12 mouse cellular contexts compared by ENCODE assay signal in genomic region chr14:76417346-76417745, GRCm38 (mm10). TPM values are rescaled to one million over a fixed set of nuclear protein-coding genes. Genes with fewer than 3 reads are reported as not detected.
DNase-seq lines count a peak whose midpoint lies in the region; ATAC-seq and TF ChIP-seq lines count a peak whose summit lies in the region.
"Had no signal": no experiment of that assay in that cellular context is flagged by ENCODE, and none has a peak within 500 bp of the region (broad histone marks: within the 10 kb centered on the region; RNA-seq: fewer than 3 reads in every experiment).

No protein-coding gene starts in this region.

- H3K4me2 ChIP-seq in kidney, postnatal 0 days (ENCODE audit: low read length): peak overlapping the region; percentile 88
- peak overlapping the region; percentile 88; the same call in 1 of the 2 replicates for H3K4me2 ChIP-seq in embryonic facial prominence, embryonic 15.5 days (replicated peaks)
- peak overlapping the region; percentile 99 for H3K4me2 ChIP-seq in neural tube, embryonic 13.5 days

- H3K36me3 ChIP-seq in kidney, postnatal 0 days (ENCODE audit: insufficient read depth, low read length): peaks cover 8% of the 10 kb centered on the region; the same call in 1 of the 2 replicates
- peaks cover 20% of the 10 kb centered on the region for H3K36me3 ChIP-seq in embryonic facial prominence, embryonic 15.5 days
- H3K36me3 ChIP-seq in neural tube, embryonic 13.5 days: peaks cover 28% of the 10 kb centered on the region

- H3K4me1 ChIP-seq in kidney, postnatal 0 days (replicated peaks; ENCODE audit: insufficient read depth, low read length): peaks cover 32% of the 10 kb centered on the region
- peaks cover 51% of the 10 kb centered on the region for H3K4me1 ChIP-seq in embryonic facial prominence, embryonic 15.5 days
- peaks cover 64% of the 10 kb centered on the region for H3K4me1 ChIP-seq in neural tube, embryonic 13.5 days (replicated peaks)

- H3K27me3 ChIP-seq in kidney, postnatal 0 days (ENCODE audit: insufficient read depth, low read length): no peaks in the 10 kb centered on the region
- no peaks in the 10 kb centered on the region for H3K27me3 ChIP-seq in embryonic facial prominence, embryonic 15.5 days
- H3K27me3 ChIP-seq in neural tube, embryonic 13.5 days: no peaks in the 10 kb centered on the region
- H3K27me3 ChIP-seq: CH12.LX had no signal

- DNase-seq in kidney, postnatal 0 days (ENCODE audit: low spot score): no peak
- no peak for DNase-seq in kidney, postnatal 4 days
- peak; percentile 43 to 44 for DNase-seq in left cerebral cortex, adult 2 months (ENCODE audit: extremely low spot score in 1 of 2, low spot score in 2 of 2)
- no peak for DNase-seq in urinary bladder, postnatal 36 days (ENCODE audit: low spot score in 2 of 2)
- DNase-seq in kidney, adult 18-20 months: no peak
- DNase-seq: cerebellum, postnatal 36 days; gastrocnemius, postnatal 10 days had no signal

- no peak for ATAC-seq in kidney, postnatal 0 days (replicated peaks; ENCODE audit: low FRiP score, low read depth)
- no peak for ATAC-seq in embryonic facial prominence, embryonic 15.5 days (ENCODE audit: insufficient number of reproducible peaks, low FRiP score, low TSS enrichment, low read depth)
- ATAC-seq in neural tube, embryonic 13.5 days (ENCODE audit: low read depth): no peak
- ATAC-seq in megakaryocyte, adult 5-6 weeks (ENCODE audit: poor library complexity, severe bottlenecking): no peak
- ATAC-seq: intestine, postnatal 0 days had no signal

- H3K4me3 ChIP-seq in kidney, postnatal 0 days (replicated peaks; ENCODE audit: low read depth, low read length): no peak overlapping the region
- peak overlapping the region; percentile 1; the same call in 1 of the 2 replicates for H3K4me3 ChIP-seq in embryonic facial prominence, embryonic 15.5 days (replicated peaks)
- H3K4me3 ChIP-seq in left cerebral cortex, adult 2 months: peak overlapping the region; percentile 66
- H3K4me3 ChIP-seq in neural tube, embryonic 13.5 days: peak overlapping the region; percentile 96

- 85% methylated on average over 17 of the region's 17 CpGs for WGBS in kidney, postnatal 0 days
- 91% methylated on average over 17 of the region's 17 CpGs for WGBS in embryonic facial prominence, embryonic 15.5 days
- 88% methylated on average over 17 of the region's 17 CpGs for WGBS in neural tube, embryonic 13.5 days

- TF ChIP-seq CTCF in kidney, postnatal 0 days (IDR thresholded peaks at IDR 0.05; ENCODE audit: low read depth): no peak
- no peak for TF ChIP-seq CTCF in left cerebral cortex, adult 2 months (IDR thresholded peaks at IDR 0.05)

- intact Hi-C loops in left cerebral cortex, adult 2 months (cut with DNase I): loop anchor here (2.0 to 10.0 kb wide), 4 partner anchors 55 to 573 kb away; partner anchors contain the start of gene Tpt1

- no peak overlapping the region for H3K27ac ChIP-seq in kidney, postnatal 0 days
- H3K27ac ChIP-seq in embryonic facial prominence, embryonic 15.5 days (replicated peaks): no peak overlapping the region
- peak overlapping the region; percentile 53; the same call in 1 of the 2 replicates for H3K27ac ChIP-seq in left cerebral cortex, adult 2 months
- H3K27ac ChIP-seq in neural tube, embryonic 13.5 days (replicated peaks): no peak overlapping the region

- no peaks in the 10 kb centered on the region for H3K9me3 ChIP-seq in kidney, postnatal 0 days (replicated peaks; ENCODE audit: low read length)
- no peaks in the 10 kb centered on the region for H3K9me3 ChIP-seq in embryonic facial prominence, embryonic 15.5 days (replicated peaks)
- no peaks in the 10 kb centered on the region for H3K9me3 ChIP-seq in neural tube, embryonic 13.5 days

- H3K9ac ChIP-seq in kidney, postnatal 0 days (ENCODE audit: low read depth, low read length): no peak overlapping the region
- H3K9ac ChIP-seq in embryonic facial prominence, embryonic 15.5 days: no peak overlapping the region
- peak overlapping the region; percentile 100 for H3K9ac ChIP-seq in neural tube, embryonic 13.5 days

RNA-seq across cellular contexts. Expression of gene Tsc22d1, which starts 2.6 kb away (rescaled TPM):
- polyA plus RNA-seq in kidney, postnatal 0 days (2015; fragmentation: Nextera tagmentation; extraction: Ambion mirVana): 756 and 772 TPM in 2 replicates
- 465 and 514 TPM in 2 replicates for polyA plus RNA-seq in embryonic facial prominence, embryonic 15.5 days (2015; fragmentation: Nextera tagmentation; extraction: Ambion mirVana)
- total RNA-seq in left cerebral cortex, adult 2 months (2021): 100 to 1,000 TPM; 593 to 598 TPM
- 792 and 821 TPM in 2 replicates for polyA plus RNA-seq in neural tube, embryonic 13.5 days (2015; fragmentation: Nextera tagmentation; extraction: Ambion mirVana)
- 25.8 and 34.1 TPM in 2 replicates for total RNA-seq in megakaryocyte, adult 5-6 weeks (2015)
- total RNA-seq in megakaryocyte, adult 5-6 weeks (2017): 15.9 and 17.3 TPM in 2 replicates

Comparison
In these comparisons a context has a peak if more than half of its experiments do, and no peak if none do; other contexts are left out.
1. DNase-seq: peak in left cerebral cortex, adult 2 months (2 of 2); none in kidney, postnatal 0 days (single experiment), kidney, postnatal 4 days (0 of 2), urinary bladder, postnatal 36 days (0 of 2) and kidney, adult 18-20 months (single experiment).
2. Peak in every context shown above with its lines, with median percentiles within 50 percentile points of each other: H3K4me2 ChIP-seq.